Mouse (Mus musculus) stomach, embryonic 15.5 days (tissue): Measurements from ENCODE around the gene Dnajc16. TPM values are rescaled to one million over a fixed set of nuclear protein-coding genes. Genes with fewer than 3 reads are reported as not detected.
A peak's percentile ranks its signal among the peaks of the same experiment; 100 is the strongest.

Experiments
- ATAC-seq: fragments of 200-750 bp; cut with Nextera tagmentation; 2 replicates; pipeline ENCODE4 v1.8.0; 2017; ENCODE audit warnings: low read depth, moderate number of reproducible peaks, moderate TSS enrichment; ENCODE audit not compliant: insufficient read depth, low FRiP score
- H3K27ac ChIP-seq: fragments of 300-500 bp; sonication (generic); 2 replicates; pipeline ENCODE4 v1.5.1; 2015; ENCODE audit warnings: mild to moderate bottlenecking, inconsistent platforms
- H3K27me3 ChIP-seq: fragments of 300-500 bp; sonication (generic); replicated peaks from 2 replicates; pipeline ENCODE4 v1.6.1; 2015; ENCODE audit warnings: inconsistent platforms
- H3K36me3 ChIP-seq: fragments of 300-500 bp; sonication (generic); 2 replicates; pipeline ENCODE4 v1.6.1; 2015; ENCODE audit warnings: inconsistent platforms
- H3K4me1 ChIP-seq: fragments of 300-500 bp; sonication (generic); 2 replicates; pipeline ENCODE4 v1.6.1; 2015; ENCODE audit warnings: inconsistent platforms
- H3K4me2 ChIP-seq: fragments of 300-500 bp; sonication (generic); 2 replicates; pipeline ENCODE4 v1.6.1; 2015; ENCODE audit warnings: mild to moderate bottlenecking, inconsistent platforms
- H3K4me3 ChIP-seq: fragments of 300-500 bp; sonication (generic); replicated peaks from 2 replicates; pipeline ENCODE4 v1.5.1; 2015; ENCODE audit warnings: inconsistent platforms
- H3K9ac ChIP-seq: fragments of 300-500 bp; sonication (generic); 2 replicates; pipeline ENCODE4 v1.6.1; 2015; ENCODE audit warnings: inconsistent platforms
- H3K9me3 ChIP-seq: fragments of 300-500 bp; sonication (generic); 2 replicates; pipeline ENCODE4 v1.6.1; 2016; ENCODE audit warnings: inconsistent platforms
- WGBS: fragments of 180-500 bp; shearing (Covaris S2); methylation state at CpG from one replicate; pipeline ENCODE4 v1.1.7; 2015; 5-methylcytosine and 5-hydroxymethylcytosine counted together
- polyA plus RNA-seq: library from polyadenylated mRNA; unstranded; fragments of >200 nt; fragmentation: Nextera tagmentation; extraction: Ambion mirVana; gene quantifications from 2 replicates; pipeline ENCODE4 v1.2.1, GENCODE M21; 2015

Dnajc16 gene
- polyA plus RNA-seq, 1 experiment from 2014 or later: 3.9 TPM

- WGBS: 72% methylated on average over 4 of the region's 4 CpGs
- ATAC-seq: no peak
- Histone ChIP-seq H3K4me3 (no peak overlapping the region), H3K27ac (no peak overlapping the region), H3K4me2 (no peak overlapping the region), H3K9me3 (no peaks in the 10 kb centered on the region), H3K4me1 (peaks cover 11% of the 10 kb centered on the region), H3K36me3 (no peaks in the 10 kb centered on the region), H3K9ac (no peak overlapping the region), H3K27me3 (no peaks in the 10 kb centered on the region)
Observed at GRCm38 (mm10) chr4:141736856-141737255, 53.9 kb downstream of the Dnajc16 start.

DNA sequence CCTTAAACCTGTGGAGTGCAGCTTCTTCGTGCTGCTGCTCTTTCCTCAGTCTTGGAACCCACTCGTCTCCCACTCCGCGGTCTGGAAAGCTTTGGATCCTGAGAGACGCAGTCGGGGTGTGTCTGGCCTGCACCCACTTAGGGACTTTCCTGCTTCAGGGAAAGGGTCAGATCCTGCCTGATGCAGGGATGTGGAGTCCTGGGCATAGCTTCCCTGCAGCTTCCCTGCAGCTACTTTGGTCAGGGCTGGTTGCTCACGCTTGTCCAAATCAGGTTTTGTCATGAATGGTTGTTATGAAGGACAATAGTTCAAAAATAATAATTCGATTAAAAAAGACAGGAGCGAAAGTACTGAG, 55.5 kb downstream of the Dnajc16 start:
- no peak overlapping the region for H3K9ac ChIP-seq
- no peaks in the 10 kb centered on the region for H3K27me3 ChIP-seq
- no peak for ATAC-seq
- peak overlapping the region; percentile 57 for H3K4me2 ChIP-seq
- no peaks in the 10 kb centered on the region for H3K36me3 ChIP-seq
- H3K4me1 ChIP-seq: peaks cover 13% of the 10 kb centered on the region
- H3K9me3 ChIP-seq: no peaks in the 10 kb centered on the region
- H3K27ac ChIP-seq: peak overlapping the region; percentile 84
- peak overlapping the region; percentile 31; the same call in 1 of the 2 replicates for H3K4me3 ChIP-seq
- 26% methylated on average over 9 of the region's 9 CpGs for WGBS

DNA sequence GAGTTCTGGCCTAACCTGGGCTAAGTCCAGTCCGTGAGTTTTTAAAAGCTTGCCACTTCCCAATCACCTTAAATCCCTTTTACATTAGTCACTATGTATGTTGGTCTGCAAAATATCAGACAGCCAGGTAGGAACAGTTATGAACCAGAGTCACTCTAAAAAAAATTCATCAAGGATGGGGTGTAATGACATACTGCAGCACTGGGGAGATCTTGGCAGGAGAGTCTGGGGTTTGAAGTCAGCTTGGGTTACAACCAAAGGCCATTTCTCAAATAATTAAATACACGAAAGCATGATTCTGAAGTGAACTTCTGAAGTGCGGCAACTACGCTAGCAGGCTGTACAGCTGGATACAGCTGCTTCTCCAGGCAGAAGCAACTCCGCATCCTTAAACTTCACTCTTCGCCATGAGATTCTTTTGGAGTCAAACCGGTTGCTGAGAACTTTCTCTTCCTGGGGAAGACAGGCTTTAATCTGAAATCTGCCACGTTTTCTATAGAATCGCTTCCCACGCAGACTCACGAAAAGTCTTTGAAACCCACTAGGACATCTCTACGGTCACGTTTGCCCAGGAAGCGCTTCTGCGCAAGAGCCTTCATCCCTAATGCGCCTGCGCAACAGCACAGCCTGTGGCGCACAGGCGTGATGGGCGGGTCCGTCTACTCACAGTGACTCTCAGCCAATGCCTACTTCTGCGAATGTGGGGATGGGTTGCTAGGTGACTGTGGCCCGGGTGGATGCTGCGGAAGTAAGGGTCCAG, 56.1 kb downstream of the Dnajc16 start:
- 4% methylated on average over 24 of the region's 24 CpGs for WGBS
- Histone ChIP-seq H3K4me1 (peaks cover 13% of the 10 kb centered on the region), H3K4me3 (peak overlapping the region; percentile 31), H3K9ac (no peak overlapping the region), H3K9me3 (no peaks in the 10 kb centered on the region), H3K27me3 (no peaks in the 10 kb centered on the region), H3K27ac (peak overlapping the region; percentile 84), H3K4me2 (peak overlapping the region; percentile 57), H3K36me3 (no peaks in the 10 kb centered on the region)
- ATAC-seq: peak; percentile 92

- no peak overlapping the region for H3K9ac ChIP-seq
- no peaks in the 10 kb centered on the region for H3K27me3 ChIP-seq
- H3K9me3 ChIP-seq: no peaks in the 10 kb centered on the region
- H3K27ac ChIP-seq: no peak overlapping the region
- no peaks in the 10 kb centered on the region for H3K36me3 ChIP-seq
- WGBS: 55% methylated on average over 5 of the region's 5 CpGs
- H3K4me1 ChIP-seq: peaks cover 13% of the 10 kb centered on the region
- ATAC-seq: peak; percentile 26; the same call in 1 of the 2 replicates
- H3K4me3 ChIP-seq: no peak overlapping the region
- H3K4me2 ChIP-seq: no peak overlapping the region
Observed at GRCm38 (mm10) chr4:141731766-141732165, 59.0 kb downstream of the Dnajc16 start.

GRCm38 (mm10) chr4:141730401-141730800, 60.3 kb downstream of the Dnajc16 start:
- no peak overlapping the region for H3K4me3 ChIP-seq
- H3K4me2 ChIP-seq: no peak overlapping the region
- 84% methylated on average over 13 of the region's 13 CpGs for WGBS
- no peaks in the 10 kb centered on the region for H3K9me3 ChIP-seq
- no peaks in the 10 kb centered on the region for H3K27me3 ChIP-seq
- no peak for ATAC-seq
- no peaks in the 10 kb centered on the region for H3K36me3 ChIP-seq
- H3K27ac ChIP-seq: no peak overlapping the region
- peaks cover 13% of the 10 kb centered on the region for H3K4me1 ChIP-seq
- H3K9ac ChIP-seq: no peak overlapping the region

- no peak for ATAC-seq
- WGBS: 64% methylated on average over 3 of the region's 3 CpGs
- no peaks in the 10 kb centered on the region for H3K9me3 ChIP-seq
- 0 out of 2 replicates have a peak, but pooled peaks cover 10% of the 10 kb centered on the region for H3K4me1 ChIP-seq
- H3K27ac ChIP-seq: peak overlapping the region; percentile 35; the same call in 1 of the 2 replicates
- H3K4me3 ChIP-seq: no peak overlapping the region
- H3K27me3 ChIP-seq: no peaks in the 10 kb centered on the region
- H3K4me2 ChIP-seq: no peak overlapping the region
- H3K36me3 ChIP-seq: no peaks in the 10 kb centered on the region
- H3K9ac ChIP-seq: no peak overlapping the region
Observed at GRCm38 (mm10) chr4:141729266-141729665, 61.5 kb downstream of the Dnajc16 start.

DNA sequence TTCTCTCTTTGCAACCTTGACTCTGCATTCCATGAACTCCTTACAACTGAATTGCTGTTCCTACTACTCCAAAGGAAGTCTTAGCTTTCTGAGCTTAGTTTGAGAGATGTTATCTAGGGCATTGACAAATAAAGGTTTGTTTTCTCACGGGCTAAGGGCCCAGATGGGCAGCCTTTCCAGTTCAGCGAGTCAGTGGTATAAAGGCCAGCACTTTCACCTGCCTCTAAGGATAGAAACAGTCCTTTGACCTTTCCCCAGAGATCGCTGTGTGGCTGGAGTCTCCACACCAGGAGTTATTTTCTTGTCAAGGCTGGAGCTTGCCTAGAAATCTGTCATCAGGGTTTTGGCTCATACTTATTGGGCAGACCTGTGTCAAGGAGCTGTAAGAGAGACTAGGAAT, 65.0 kb downstream of the Dnajc16 start:
- Histone ChIP-seq H3K4me2 (no peak overlapping the region), H3K27ac (peak overlapping the region; percentile 57; the same call in 1 of the 2 replicates), H3K36me3 (no peaks in the 10 kb centered on the region), H3K9ac (no peak overlapping the region), H3K4me1 (peaks cover 24% of the 10 kb centered on the region), H3K9me3 (no peaks in the 10 kb centered on the region), H3K27me3 (no peaks in the 10 kb centered on the region), H3K4me3 (no peak overlapping the region)
- ATAC-seq: 0 out of 2 replicates have a peak, but pooled peaks have one; percentile 15
- WGBS: 51% methylated on average over 3 of the region's 3 CpGs

DNA sequence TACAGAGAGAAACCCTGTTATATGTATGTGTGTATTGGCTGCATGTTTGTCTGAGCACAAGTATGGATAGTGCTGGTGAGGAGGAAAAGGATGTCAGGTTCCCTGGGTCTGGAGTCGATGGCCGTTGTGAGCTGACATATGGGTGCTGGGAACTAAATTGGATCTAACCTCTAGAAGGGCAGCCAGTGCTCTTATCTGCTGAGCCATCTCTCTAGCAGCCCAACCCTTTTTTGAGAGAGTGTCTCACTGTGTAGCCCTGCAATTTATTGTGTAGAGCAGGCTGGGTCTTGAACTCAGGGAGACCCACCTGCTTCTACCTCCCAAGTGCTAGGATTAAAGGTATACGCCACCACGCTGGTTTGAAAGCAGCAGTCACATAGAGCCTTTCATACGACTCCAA, 65.5 kb downstream of the Dnajc16 start:
- WGBS: 61% methylated on average over 5 of the region's 5 CpGs
- Histone ChIP-seq H3K4me3 (no peak overlapping the region), H3K27me3 (no peaks in the 10 kb centered on the region), H3K4me2 (no peak overlapping the region), H3K27ac (no peak overlapping the region), H3K9ac (no peak overlapping the region), H3K36me3 (0 out of 2 replicates have a peak, but pooled peaks cover under 1% of the 10 kb centered on the region), H3K9me3 (no peaks in the 10 kb centered on the region), H3K4me1 (peaks cover 27% of the 10 kb centered on the region)
- ATAC-seq: no peak

DNA sequence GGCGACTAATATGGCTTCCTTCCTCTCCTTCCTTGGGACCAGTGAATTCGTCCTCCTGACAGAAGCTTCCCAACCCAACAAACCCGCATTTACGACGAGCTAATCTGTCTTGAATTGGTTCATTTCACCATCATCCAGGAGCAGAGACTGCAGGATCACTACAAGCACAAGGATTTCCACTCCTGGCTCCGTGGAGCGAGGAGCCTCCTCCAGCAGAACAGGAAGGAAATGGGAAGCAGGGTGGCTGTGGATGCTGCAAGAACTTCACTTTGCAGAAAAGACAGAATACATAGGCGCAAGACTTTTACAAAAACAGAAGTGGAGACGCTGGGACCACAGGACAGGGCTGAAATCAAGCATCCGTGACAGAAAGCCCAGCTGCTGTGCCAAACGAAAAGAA, 66.1 kb downstream of the Dnajc16 start:
- H3K4me1 ChIP-seq: peaks cover 30% of the 10 kb centered on the region
- H3K27ac ChIP-seq: no peak overlapping the region; the same call in 1 of the 2 replicates
- H3K9me3 ChIP-seq: no peaks in the 10 kb centered on the region
- no peak overlapping the region; the same call in 1 of the 2 replicates for H3K4me2 ChIP-seq
- 66% methylated on average over 11 of the region's 11 CpGs for WGBS
- ATAC-seq: no peak
- no peaks in the 10 kb centered on the region for H3K27me3 ChIP-seq
- H3K9ac ChIP-seq: no peak overlapping the region
- 0 out of 2 replicates have a peak, but pooled peaks cover 6% of the 10 kb centered on the region for H3K36me3 ChIP-seq
- H3K4me3 ChIP-seq: no peak overlapping the region

DNA sequence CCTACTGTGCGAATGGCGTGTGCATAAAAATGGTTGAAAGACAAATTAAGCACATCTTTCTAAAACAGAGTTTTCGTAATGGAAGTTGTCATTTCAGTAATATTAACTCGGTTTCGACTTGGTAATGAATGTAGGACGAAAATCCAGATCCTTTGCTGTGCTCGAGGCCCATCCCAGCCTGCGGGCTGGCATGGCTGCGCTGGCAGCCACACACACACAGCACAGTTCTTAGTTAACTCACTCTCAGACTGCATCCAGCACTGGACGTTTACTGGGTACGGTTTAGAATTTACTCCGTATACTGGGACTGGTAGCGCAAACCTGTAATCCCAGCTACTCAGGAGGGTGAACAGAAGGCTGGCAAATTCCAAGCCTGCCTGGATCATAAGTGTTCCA, 67.1 kb downstream of the Dnajc16 start:
- peak overlapping the region; percentile 67 for H3K27ac ChIP-seq
- 0 out of 2 replicates have a peak, but pooled peaks cover 6% of the 10 kb centered on the region for H3K36me3 ChIP-seq
- H3K9ac ChIP-seq: peak overlapping the region; percentile 25; the same call in 1 of the 2 replicates
- 7% methylated on average over 13 of the region's 13 CpGs for WGBS
- peak overlapping the region; percentile 82 for H3K4me3 ChIP-seq
- no peaks in the 10 kb centered on the region for H3K9me3 ChIP-seq
- H3K27me3 ChIP-seq: no peaks in the 10 kb centered on the region
- peak overlapping the region; percentile 69 for H3K4me2 ChIP-seq
- 0 out of 2 replicates have a peak, but pooled peaks have one; percentile 25 for ATAC-seq
- H3K4me1 ChIP-seq: peaks cover 33% of the 10 kb centered on the region

- H3K4me3 ChIP-seq: peak within 1 kb of the TSS; percentile 82
- peak; percentile 80 for ATAC-seq
- no peaks in the 10 kb centered on the region for H3K27me3 ChIP-seq
- H3K4me2 ChIP-seq: peak within 1 kb of the TSS; percentile 69
- peak within 1 kb of the TSS; percentile 77 for H3K9ac ChIP-seq
- under 1% methylated on average over 77 of the region's 105 CpGs for WGBS
- peak within 1 kb of the TSS; percentile 98 for H3K27ac ChIP-seq
- peaks cover 33% of the 10 kb centered on the region for H3K4me1 ChIP-seq
- H3K36me3 ChIP-seq: 0 out of 2 replicates have a peak, but pooled peaks cover 6% of the 10 kb centered on the region
- H3K9me3 ChIP-seq: no peaks in the 10 kb centered on the region
Observed at GRCm38 (mm10) chr4:141722731-141723672, 67.7 kb downstream of the Dnajc16 start, which contains the start of gene Ddi2. Ddi2 (minus strand) TSS chr4:141723419.
